Mouse (Mus musculus) adrenal gland, adult 2 months (tissue): ENCODE measurements around the gene Tmem30c. TPM values are rescaled to one million over a fixed set of nuclear protein-coding genes. Genes with fewer than 3 reads are reported as not detected.

Experiments used
- DNase-seq: peaks from one replicate; pipeline ENCODE4 v3.0.0; 2021
- long read RNA-seq: library from polyadenylated mRNA; stranded (forward); transcript quantifications from one replicate; pipeline ENCODE4 v2.0.0, GENCODE M21; 2021
- polyA plus RNA-seq: library from polyadenylated mRNA; depleted of rRNA; stranded (reverse); fragments of >200 nt; gene quantifications from 2 replicates; pipeline ENCODE4 v1.2.3, GENCODE M21; 2012; rRNA removed
- total RNA-seq, 2 experiments: library from RNA; stranded (reverse); gene quantifications; 2 replicates each; pipeline ENCODE4 v1.2.3; 2021

Gene Tmem30c
- not detected for total RNA-seq
- not detected in 2 replicates for polyA plus RNA-seq
- long read RNA-seq = 0 reads

- DNase-seq = no peak
Observed at GRCm38 (mm10) chr16:57292765-57293164, at the start of gene Tmem30c. Tmem30c (minus strand) TSS chr16:57292865.

GRCm38 (mm10) chr16:57340613-57340898 is 47.9 kb upstream of the Tmem30c start:
- no peak for DNase-seq

GRCm38 (mm10) chr16:57339765-57340612 is 47.3 kb upstream of the Tmem30c start:
- DNase-seq = no peak

GRCm38 (mm10) chr16:57336770-57337423 is 44.2 kb upstream of the Tmem30c start:
- peak; percentile 52 for DNase-seq

- DNase-seq = no peak
Observed at GRCm38 (mm10) chr16:57332301-57332700, 39.6 kb upstream of the Tmem30c start.

GRCm38 (mm10) chr16:57330111-57330510 is 37.4 kb upstream of the Tmem30c start:
- DNase-seq = no peak

GRCm38 (mm10) chr16:57329028-57329427 is 36.4 kb upstream of the Tmem30c start:
- DNase-seq = no peak

GRCm38 (mm10) chr16:57326996-57327395 is 34.3 kb upstream of the Tmem30c start:
- no peak for DNase-seq

GRCm38 (mm10) chr16:57319284-57320124 is 26.8 kb upstream of the Tmem30c start:
- peak; percentile 14 for DNase-seq

- no peak for DNase-seq
Observed at GRCm38 (mm10) chr16:57318637-57319125, 26.0 kb upstream of the Tmem30c start.

GRCm38 (mm10) chr16:57317882-57318636 is 25.4 kb upstream of the Tmem30c start:
- DNase-seq = peak; percentile 36

GRCm38 (mm10) chr16:57317127-57317526 is 24.5 kb upstream of the Tmem30c start:
- no peak for DNase-seq

GRCm38 (mm10) chr16:57315026-57315425 is 22.4 kb upstream of the Tmem30c start:
- DNase-seq = no peak

GRCm38 (mm10) chr16:57314236-57314635 is 21.6 kb upstream of the Tmem30c start:
- no peak for DNase-seq

- no peak for DNase-seq
Observed at GRCm38 (mm10) chr16:57313487-57313886, 20.8 kb upstream of the Tmem30c start.

- no peak for DNase-seq
Observed at GRCm38 (mm10) chr16:57312130-57312529, 19.5 kb upstream of the Tmem30c start.

- no peak for DNase-seq
Observed at GRCm38 (mm10) chr16:57305463-57305862, 12.8 kb upstream of the Tmem30c start.

- DNase-seq = no peak
Observed at GRCm38 (mm10) chr16:57303716-57304115, 11.1 kb upstream of the Tmem30c start.

- no peak for DNase-seq
Observed at GRCm38 (mm10) chr16:57302792-57303698, 10.4 kb upstream of the Tmem30c start.

- DNase-seq = no peak
Observed at GRCm38 (mm10) chr16:57301512-57302115, 8.9 kb upstream of the Tmem30c start.
